1 mouse cellular context compared by ENCODE assay signal in the genomic region with DNA sequence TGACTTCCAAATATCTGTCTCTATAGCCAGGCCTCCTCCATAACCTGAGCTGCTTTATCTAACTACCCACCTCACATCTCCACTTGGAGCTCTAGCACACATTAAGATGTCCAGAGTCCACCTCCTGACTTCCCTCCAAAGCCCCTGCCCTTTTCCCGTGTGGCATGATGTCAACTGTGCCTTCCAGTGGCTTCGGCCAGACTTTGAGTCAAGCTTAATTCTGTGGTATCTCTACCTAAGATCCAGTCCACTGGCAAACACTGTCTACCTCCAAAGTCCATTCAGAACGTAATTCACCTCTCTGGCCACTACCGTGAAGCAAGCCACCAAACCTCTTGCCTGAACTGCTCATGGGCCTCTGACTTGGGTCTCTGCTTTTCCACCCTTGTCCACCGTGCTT.
TF ChIP-seq lines count a peak whose summit lies in the region.

No protein-coding gene starts in this region.

TF ChIP-seq in CH12.LX, 34 proteins besides CTCF, POLR2A, EP300 and RAD21:
- TF ChIP-seq MXI1 (IDR thresholded peaks at IDR 0.05; ENCODE audit: low read depth, low read length) = no peak
- no peak for TF ChIP-seq GABPA (IDR thresholded peaks at IDR 0.05; ENCODE audit: insufficient replicate concordance, low read depth, low read length)
- TF ChIP-seq MAZ (IDR thresholded peaks at IDR 0.05; ENCODE audit: low read depth, low read length) = no peak
- TF ChIP-seq CHD2 (IDR thresholded peaks at IDR 0.05; ENCODE audit: low read length) = no peak
- TF ChIP-seq TBP (conservative IDR thresholded peaks at IDR 0.05; ENCODE audit: low read depth, low read length) = no peak
- TF ChIP-seq PAX5 (IDR thresholded peaks at IDR 0.05; ENCODE audit: low read length) = no peak
- TF ChIP-seq ELF1 (IDR thresholded peaks at IDR 0.05; ENCODE audit: low read depth, low read length) = no peak
